Mouse (Mus musculus) megakaryocyte-erythroid progenitor cell, adult 5 weeks (primary cell): ENCODE data around the gene Pex11b. TPM values are rescaled to one million over a fixed set of nuclear protein-coding genes. Genes with fewer than 3 reads are reported as not detected.

ENCODE experiments used
- polyA plus RNA-seq: library from polyadenylated mRNA; stranded (reverse); fragments of >175 nt; gene quantifications from 2 replicates; pipeline ENCODE4 v1.2.3, GENCODE M21; 2012

Gene Pex11b
- 2.3 and 3.6 TPM in 2 replicates for polyA plus RNA-seq

DNA sequence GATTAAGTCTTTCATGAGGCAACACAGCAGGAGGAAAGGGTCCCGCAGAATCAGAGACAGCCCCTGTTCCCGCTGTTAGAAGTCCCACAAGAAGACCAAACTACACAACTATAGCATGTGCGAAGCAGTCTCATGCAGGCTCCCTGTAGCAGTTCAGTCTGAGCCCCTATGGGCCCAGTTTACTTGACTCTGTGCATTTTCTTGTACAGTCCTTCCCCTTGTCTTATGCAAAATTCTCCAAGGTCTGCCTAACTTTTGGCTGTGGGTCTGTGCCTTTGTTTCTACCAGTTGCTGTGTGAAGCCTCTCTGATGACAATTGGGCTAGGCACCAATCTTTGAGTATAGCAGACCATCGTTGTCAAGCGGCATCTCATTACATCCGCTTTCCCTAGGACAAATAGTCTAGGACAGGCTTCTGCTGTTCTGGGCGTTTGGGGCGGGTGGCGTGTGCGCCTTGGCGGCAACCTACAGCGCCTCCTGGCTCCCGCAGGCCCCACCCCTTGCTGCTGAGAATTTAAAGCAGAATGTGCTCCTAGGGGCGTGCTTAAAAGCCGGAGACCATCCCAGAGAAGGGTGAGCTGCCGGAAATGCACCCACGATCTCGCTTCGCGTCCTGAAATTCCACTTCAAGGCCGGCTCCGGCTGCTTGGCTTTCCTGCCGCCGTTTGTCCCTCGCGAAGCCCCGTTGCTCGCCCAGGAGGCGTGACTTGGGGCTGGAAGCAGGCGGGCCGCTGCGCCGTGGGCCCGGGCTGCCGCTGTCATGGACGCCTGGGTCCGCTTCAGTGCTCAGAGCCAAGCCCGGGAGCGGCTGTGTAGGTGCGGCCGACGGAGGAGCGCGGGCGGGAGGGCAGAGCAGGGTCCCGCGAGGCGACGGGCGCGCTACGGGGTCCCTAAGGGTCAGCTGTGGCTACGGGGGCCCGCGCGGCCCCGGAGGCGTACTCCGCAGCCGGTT lies at the start of gene Pex11b, which contains the start of gene Gm42957:
Gene Pex11b (plus strand): TSS at position 449 of the 952 bp plus-strand sequence.
Gene Gm42957 (plus strand): TSS at position 547 of the 952 bp plus-strand sequence.

DNA sequence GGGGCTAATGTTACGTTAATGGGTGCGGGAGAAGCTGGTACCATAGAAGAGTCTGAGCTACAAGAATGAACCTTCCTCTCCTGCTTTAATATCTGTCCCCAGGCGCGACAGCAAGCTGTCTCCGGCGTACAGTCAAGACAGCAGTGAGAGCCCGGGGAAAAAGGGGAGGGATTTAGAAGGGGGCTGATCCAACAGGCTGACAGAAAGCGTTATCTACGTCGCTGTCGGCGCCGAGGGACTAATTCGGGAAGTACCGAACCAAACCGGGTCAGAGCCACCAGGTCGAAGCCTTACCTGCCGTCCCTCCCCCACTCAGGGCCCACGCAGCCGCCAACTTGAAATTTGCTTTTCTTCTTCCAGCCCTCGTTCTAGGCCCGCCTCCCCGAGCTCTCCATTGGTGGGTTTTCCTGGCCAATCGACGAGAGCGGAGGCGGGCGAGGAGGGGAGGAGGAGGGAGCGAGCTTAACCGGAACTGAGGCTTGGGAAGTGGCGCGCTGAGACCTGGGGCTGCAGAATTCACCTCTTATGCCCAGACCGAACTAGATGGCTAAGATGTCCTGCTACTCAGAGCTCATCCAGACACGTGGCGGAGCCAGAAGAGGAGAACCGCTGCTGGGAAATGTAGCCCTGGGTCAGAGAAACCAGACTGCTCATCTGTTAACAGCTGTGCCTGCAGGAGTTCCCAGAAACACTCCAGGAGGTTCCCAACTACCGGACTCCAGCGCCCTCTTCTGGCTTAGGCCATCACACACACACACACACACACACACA lies 41.2 kb upstream of the Pex11b start, which contains the start of gene Polr3gl:
Gene Polr3gl (minus strand): TSS at position 392 of the 771 bp plus-strand sequence.

DNA sequence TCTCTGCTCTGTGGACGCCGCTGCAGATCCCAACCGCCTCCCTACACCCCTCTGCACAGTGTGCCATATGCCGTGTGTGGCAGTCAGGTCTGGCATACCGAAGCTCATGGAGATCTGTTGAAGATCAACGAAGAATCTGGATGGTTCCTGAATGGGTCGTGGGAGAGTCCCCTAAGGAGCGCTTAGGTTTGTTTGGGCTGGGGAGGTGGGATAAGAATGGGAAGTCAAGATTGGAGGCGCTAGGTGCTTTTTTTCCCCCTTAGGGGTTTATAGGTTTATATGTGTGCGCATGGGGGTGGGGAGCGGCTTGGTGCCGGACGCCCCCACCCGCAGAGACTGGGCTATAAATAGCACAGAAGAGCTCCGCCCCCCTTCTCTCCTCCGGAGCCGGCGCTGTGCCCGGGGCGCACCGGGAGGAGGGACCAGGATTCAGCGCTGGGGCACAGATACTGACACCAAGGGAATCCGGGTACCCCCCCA lies 38.9 kb upstream of the Pex11b start, which contains the start of gene Ankrd34a:
Gene Ankrd34a (plus strand): TSS at position 409 of the 480 bp plus-strand sequence.

DNA sequence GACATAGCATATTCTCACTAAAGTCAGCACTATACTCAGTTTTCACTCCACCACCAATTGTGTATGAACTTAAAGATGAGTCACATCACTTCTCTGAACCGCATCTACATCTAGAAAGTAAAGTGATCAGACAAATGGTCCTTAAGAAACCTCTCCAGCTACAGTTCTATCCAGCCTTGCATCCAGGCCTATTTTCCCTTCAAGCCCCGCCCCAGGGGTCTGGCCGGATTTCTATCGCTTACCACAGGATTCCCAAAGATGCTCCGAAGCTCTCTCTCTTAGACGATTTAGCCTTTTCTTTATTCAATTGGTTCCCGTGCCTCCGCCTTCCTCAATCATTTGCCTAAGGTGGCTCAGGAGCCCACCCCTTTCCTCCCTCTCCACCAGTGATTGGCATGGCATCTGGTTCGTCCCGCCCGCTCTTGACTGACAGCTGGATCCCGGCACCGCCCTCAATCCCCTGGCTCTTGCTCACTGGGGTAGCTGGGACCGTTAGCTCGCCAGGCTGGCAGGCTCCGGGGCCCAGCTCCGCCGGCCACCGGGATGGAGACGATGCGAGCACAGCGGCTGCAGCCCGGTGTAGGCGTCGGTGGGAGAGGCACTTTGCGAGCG lies 34.4 kb upstream of the Pex11b start, which contains the start of gene Lix1l:
Gene Lix1l (plus strand): TSS at position 511 of the 612 bp plus-strand sequence.

DNA sequence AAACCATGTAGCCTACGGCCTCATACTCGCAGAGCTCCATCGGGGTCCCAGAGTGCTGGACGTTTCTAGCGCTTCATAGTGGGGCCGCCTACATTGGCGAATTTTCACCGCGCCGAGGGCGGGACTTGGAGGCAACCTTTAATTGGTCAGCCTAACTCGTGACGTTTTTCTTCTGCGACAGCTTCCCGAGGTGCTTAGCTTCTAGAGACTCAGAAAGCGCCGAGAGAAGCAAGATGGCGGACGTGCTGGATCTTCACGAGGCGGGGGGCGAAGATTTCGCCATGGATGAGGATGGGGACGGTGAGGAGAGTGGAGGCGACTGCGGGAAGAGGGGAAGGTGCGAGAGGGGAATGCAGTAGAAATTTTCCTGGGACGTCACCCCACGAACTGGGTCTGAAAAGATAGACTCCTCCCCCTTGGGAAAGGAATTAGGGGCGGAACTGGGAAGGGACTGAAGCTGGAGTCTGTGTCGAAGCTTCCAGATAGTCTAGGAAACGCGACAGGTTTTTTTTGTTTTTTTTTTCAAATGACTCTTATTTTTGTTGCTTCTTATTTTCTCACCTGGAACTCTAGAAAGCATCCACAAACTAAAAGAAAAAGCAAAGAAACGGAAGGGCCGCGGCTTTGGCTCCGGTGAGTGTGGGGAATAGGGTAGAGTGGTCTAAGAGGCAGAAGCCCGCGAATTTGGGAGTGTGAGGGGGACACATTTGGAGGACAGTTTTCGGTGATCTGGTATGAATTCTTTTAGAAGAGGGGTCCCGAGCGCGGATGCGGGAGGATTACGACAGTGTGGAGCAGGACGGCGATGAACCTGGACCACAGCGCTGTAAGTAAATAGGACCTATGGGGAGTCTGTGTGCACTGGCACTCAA lies 5.2 kb upstream of the Pex11b start, which contains the start of gene Rbm8a:
Gene Rbm8a (plus strand): TSS at position 205 of the 872 bp plus-strand sequence.

DNA sequence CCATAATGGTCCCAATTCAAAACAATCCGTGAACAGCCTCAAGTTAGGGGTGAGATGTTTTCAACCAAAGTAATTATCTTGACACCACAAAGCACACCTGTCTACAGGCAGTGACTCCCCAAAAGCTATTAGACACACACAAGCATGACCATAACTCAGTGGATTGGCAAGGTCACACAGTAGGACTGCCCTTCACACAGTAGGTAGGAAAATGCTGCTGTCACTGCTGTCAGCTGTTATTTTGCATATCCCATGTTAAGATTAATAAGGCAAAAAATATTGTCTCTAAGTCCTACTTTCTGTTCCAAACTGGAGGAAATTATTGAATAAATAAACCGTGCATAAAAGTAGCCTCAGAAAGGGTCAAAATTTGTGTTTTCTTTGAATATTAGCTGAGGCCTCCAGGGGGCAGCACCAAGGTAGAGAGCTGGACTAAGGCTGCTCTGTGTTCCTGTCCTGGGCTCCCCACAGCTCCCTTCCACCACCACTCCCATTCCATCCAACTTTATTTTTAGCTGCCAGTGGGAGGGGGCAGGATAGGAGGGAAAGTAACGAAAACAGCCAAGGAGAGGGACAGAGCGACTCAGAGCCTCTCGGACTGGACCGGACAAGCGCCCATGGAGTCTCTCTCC lies 10.0 kb downstream of the Pex11b start, which contains the start of gene Itga10:
Gene Itga10 (plus strand): TSS at position 567 of the 632 bp plus-strand sequence.

DNA sequence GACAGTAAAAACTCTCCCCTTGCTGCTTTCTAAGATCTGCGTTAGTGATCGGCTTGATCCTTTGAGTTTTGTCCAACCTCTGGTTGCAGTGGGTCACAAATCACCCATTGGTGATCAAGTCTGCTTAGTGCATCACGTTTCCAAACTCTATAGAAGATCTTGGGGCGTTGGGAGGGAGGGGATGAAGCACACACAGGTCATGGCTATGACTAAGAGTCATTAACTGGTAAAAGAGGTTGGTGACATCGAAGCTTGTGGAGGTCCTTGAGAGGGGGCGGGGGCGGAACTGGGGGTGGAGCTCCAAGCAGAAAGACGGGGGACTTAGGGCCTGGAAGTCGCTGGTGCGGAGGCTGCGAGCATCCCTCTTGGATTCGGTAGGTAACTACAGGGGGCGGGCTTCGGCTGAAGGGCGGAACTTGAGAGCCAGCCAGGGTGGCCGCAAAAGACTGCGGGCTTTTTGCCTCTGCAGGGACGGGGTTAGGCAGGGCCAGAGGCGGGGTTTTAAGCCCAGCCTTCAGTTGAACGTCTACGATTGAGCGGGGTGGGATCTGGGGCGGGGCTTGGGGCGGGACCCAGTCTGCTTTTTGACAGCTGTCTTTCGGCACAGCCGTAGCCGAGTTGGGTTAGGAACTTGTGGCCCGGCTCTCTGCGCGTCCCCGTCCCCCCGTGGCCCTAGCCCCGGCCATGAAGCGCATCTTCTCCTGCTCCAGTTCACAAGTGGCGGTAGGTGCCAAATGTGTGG lies 34.7 kb downstream of the Pex11b start, which contains the start of gene Ankrd35:
Gene Ankrd35 (plus strand): TSS at position 405 of the 742 bp plus-strand sequence.

Other genes with a start within 250 kb of the Pex11b start
- gene BC107364, start 183.1 kb upstream of the Pex11b start, polyA plus RNA-seq = not detected in 2 replicates
- gene Hfe2, start 110.2 kb upstream of the Pex11b start, polyA plus RNA-seq = not detected in 2 replicates
- 21.2 and 27.8 TPM in 2 replicates for gene Txnip, start 77.4 kb upstream of the Pex11b start, polyA plus RNA-seq
- gene Gm16253, start 58.4 kb upstream of the Pex11b start, polyA plus RNA-seq = not detected in 2 replicates
- gene Polr3gl, start 41.2 kb upstream of the Pex11b start, polyA plus RNA-seq = 13.9 and 21.4 TPM in 2 replicates
- gene Ankrd34a, start 38.7 kb upstream of the Pex11b start, polyA plus RNA-seq = 0.02 and 0.05 TPM in 2 replicates
- 0.32 and 0.78 TPM in 2 replicates for gene Lix1l, start 34.2 kb upstream of the Pex11b start, polyA plus RNA-seq
- 101 and 117 TPM in 2 replicates for gene Rbm8a, start 5.4 kb upstream of the Pex11b start, polyA plus RNA-seq
- 0.07 and 0.15 TPM in 2 replicates for gene Gm42957, start 98 bp downstream of the Pex11b start, polyA plus RNA-seq
- 0.28 and 0.50 TPM in 2 replicates for gene Itga10, start 10.2 kb downstream of the Pex11b start, polyA plus RNA-seq
- 0.10 and 0.14 TPM in 2 replicates for gene Ankrd35, start 34.8 kb downstream of the Pex11b start, polyA plus RNA-seq
- gene Pias3, start 61.0 kb downstream of the Pex11b start, polyA plus RNA-seq = 22.1 and 22.6 TPM in 2 replicates
- gene Nudt17, start 73.2 kb downstream of the Pex11b start, polyA plus RNA-seq = 0.59 and 0.76 TPM in 2 replicates
- 8.6 and 9.4 TPM in 2 replicates for gene Polr3c, start 92.3 kb downstream of the Pex11b start, polyA plus RNA-seq
- 22.9 and 25.3 TPM in 2 replicates for gene Rnf115, start 92.3 kb downstream of the Pex11b start, polyA plus RNA-seq
- 0.03 and 0.04 TPM in 2 replicates for gene Pdzk1, start 193.9 kb downstream of the Pex11b start, polyA plus RNA-seq
- gene Cd160, start 194.0 kb downstream of the Pex11b start, polyA plus RNA-seq = 0.99 and 1.0 TPM in 2 replicates